Mouse (Mus musculus) lung, adult 18-20 months (tissue): Measurements from ENCODE around the gene Panx3.

Experiments used
- DNase-seq, 2 experiments: peaks; one replicate each; pipeline ENCODE4 v3.0.0; 2022; ENCODE audit warnings: mixed read lengths in 2 of 2

Gene Panx3

DNA sequence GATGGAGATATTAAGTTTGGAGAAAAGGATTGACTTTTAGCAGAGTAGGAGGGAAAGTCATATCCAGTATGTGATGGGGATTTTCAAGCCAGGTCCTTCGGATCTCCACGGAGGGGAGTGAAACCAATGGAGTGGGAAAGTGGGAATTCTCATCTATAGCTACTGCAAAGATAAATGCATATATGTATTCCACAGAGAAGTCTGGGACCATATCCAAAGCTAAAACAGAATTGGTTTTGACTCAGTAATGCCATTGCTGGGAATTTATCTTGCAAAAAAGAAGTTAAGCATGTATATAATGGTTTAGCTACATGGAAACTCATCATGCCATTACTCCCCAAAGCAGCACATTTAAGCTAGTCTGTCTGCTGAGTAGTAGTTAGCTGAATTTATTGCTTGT lies 36.7 kb downstream of the Panx3 start:
- no peak for DNase-seq

DNA sequence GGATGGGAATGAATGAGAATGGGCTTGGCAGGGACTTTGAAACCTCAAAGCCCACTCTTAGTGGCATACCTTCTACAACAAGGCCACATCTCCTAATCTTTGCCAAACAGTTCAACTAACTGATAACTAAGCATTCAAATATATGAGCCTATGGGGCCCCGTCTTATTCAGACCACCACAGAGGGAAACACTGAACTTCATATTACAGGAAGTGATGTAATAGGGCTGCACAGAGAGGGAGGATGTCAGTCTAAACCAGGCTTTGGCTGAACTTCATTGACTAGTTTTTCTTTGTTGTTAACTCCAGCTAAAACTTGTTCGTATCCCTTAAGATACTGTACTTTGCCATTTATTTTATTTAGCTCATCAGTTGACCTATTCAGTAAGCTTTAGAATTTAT lies 39.1 kb downstream of the Panx3 start:
- DNase-seq: no peak

DNA sequence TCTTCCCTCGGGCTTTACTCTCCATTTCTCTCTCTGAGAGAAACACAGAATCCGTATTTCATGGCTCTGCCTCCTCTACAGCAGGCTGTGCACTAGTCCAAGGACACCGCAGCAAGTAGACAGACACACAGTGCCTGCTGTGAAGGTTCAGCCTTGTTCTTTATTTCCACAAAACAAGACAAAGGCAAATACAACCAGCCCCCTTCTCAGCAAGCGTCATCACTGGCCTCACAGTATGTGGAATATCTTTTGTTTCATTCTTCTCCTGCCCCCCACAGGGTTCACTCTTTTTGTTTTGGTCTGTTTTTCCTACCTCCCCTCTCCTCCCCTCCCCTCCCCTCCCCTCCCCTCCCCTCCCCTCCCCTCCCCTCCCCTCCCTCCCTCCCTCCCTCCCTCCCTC lies 40.5 kb downstream of the Panx3 start:
- no peak for DNase-seq

DNA sequence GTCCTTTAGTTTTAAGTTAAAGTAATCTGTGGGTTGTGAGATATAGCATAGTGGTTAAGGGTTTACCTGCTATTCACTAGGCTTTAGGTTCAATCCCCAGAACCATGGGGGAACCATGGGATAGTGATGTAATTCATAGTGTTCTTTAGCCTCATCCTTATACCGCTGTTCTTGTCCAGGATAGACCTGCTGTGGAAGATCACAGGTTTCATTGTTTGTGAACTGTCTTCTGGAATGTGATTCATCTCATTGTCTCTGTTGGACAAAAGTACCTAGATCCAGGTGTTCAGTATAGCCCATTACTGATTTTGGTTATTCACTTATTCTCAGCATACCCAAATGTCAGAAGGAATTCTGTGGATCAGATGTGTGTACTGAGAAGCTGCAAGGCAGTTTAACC lies 41.8 kb downstream of the Panx3 start:
- no peak for DNase-seq

DNA sequence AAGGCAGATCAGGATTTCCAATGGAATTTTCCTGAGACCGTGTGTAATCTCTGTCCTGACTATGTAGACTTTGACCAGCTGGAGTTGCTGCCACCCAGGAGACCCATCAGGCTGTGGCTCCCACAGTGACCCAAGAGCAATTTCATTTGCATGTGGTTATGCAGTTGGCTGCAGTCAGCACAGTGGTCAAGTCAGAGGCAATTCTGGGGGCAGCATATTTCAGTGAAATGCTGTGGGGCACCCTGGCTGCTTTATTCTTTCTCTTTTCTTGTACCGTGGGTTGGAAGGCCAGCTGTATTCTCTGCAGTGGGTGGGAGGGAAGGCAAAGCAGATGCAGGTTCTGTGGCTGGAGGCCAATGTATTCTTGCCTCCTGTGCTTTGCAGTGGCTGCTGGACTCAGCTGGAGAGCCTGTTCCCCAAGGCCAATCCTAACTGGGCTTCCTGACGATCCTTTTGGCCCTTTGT lies 42.9 kb downstream of the Panx3 start:
- DNase-seq: no peak

DNA sequence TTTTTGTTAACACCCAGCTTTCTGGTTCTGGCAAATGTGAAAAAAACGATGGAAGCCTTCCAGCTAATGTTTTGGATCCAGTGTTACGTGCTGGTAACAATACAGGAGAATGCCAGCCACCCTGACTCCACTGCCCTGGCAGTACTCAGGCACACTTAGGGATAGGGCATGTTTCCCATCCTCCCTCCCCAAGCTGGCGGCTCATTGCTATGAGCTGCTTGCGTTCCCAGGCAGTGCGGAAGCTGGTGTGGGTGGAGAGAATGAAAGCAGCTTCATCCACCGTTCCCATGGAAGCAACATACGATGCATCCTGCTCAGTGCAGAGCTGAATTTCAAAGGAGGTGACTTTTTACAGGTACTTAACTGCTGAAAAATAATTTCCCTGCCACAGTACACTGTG lies 43.4 kb downstream of the Panx3 start:
- DNase-seq: no peak

DNA sequence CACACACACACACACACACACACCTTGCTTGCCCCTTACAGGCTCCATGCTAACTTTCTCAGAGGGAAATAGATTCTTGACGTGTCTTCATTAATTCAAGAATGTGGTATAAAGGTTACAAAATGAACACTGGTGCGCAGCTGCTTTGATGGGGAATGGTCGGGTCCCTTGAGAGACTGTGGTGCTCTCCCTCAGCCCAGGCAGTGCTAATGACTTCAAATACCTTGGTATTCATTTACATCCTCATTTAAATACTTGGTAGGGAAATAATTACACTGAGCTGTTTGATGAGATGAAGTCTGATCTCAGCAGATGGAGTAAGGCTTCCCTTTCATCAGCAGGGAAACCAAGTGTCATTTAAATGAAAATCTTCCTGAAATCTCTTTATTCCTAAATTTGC lies 43.9 kb downstream of the Panx3 start:
- DNase-seq: no peak

DNA sequence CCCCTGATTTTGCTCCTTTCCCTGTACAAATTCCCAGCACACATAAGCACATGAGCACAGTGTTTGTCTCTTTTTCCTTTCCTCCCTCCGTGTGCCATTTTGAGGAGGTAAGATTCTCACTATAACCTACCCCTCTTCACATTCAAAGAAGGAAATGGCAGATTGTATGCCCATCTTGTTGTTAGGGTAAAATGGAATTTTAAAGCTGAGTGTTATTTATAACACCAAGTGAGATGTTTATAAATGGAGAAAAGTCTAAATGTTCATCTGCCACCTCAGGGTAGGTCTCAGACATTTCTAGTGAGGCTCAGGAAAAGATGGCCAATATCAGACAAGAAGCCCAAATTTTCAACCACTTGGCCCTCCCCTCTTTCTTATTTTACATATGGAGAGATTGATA lies 44.5 kb downstream of the Panx3 start:
- DNase-seq: no peak

DNA sequence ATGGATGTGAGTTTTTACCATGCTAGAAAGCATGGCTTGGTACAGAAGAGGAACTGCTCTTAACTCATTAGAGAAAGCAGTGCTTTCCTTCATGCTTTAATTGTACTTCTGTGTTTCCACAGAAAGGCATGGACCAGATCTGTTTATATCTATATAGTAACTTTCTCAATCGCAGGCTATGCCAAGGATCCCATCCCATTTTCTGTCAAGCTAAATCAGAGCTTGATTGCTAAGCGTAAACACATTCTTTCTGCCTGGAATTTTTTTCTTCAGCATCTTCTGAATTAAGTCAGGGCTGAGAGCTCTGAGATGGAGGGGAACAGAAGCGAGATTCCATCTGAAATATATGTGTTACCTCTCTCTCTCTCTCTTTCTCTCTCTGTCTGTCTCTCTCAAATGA lies 45.1 kb downstream of the Panx3 start:
- DNase-seq: no peak

DNA sequence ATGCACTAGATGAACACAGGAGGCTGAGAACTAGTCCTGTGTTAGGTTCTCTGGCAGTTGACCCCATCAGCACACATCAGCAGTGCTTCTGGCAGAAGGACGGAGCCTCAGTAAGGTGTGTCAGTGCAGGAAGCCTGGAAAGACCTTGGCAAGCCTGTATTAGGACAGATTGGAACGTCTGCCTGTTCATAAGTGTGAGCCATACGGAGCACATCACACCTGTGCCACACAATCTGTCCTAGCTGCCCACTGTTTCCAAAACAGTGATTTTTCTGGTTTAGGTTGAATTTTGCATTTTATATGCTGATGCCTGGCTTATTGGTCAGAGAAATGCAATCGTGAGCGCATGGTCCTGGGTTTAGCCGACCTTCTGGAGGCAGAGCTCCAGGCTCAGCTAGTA lies 47.7 kb downstream of the Panx3 start:
- no peak for DNase-seq

DNA sequence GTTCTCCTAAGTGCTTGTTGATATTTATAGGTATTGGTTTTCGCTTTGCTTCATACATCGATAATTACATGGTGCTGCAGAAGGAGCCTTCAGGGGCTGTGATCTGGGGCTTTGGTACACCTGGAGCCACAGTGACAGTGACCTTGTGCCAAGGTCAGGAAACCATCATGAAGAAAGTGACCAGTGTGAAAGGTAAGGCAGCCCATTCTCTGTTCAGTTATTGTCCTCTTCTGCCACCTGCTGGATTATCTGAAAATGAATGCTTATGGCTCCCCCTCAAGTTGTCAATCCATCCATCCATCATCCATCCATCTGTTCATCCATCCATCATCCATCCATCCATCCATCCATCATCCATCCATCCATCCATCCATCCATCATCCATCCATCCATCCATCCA lies 52.3 kb downstream of the Panx3 start:
- DNase-seq: peak in 1 of 2 experiments; percentile 8

DNA sequence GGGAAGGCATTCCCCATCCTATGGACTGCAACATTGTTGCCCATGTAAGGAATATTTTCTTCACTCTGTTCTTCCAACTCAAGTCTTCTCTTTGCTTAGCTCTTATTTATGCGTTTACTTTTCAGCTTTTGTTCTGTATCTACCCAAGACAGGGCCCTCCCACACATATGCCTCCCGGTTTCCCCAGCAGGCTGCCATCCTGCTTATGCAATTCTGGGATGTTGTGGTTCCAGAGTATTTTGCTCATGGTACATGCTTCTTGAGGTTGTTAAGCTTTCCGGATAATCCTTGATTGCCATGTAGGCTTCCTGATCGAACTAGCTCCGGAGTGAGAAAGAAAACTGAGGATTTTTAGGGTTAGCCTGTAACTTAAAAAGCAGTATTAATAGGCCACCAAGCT lies 53.8 kb downstream of the Panx3 start:
- no peak for DNase-seq

DNA sequence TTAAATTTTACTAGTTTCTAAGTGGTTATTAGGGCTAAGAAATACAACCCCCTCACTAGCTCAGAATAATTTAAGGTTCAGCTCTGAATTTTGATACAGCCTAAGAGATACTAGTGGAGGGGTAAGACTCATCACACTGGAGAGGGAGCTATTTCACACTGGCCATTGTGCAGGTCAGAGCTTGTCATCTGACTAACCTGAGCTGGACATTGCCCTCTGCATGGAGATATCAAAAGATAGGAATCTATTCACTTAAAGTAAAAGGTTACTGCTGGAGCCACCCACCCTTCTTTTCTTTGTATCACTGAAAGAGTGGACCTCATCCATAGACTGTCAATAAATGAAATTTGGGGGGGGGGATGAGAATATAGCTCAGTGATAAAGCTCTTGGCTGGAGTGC lies 54.7 kb downstream of the Panx3 start:
- DNase-seq: no peak

DNA sequence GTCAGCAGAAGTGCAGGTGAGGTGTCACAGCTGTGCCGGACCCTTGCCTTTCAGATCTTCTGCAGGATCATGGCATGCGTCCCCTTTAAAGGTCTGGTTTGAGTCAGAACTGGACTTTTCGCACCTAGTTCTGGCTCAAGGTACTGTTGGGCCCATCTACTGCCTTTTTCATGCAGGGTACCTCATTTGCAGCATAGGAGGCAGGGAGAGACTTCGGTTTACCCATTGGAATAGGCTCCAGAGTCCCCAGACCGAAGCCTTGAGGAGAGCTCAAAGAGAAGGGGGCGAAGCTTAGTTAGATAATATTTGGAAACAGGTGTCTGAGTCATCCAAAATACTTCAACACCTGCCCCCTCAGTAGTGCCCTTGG lies 55.1 kb downstream of the Panx3 start:
- DNase-seq: no peak

DNA sequence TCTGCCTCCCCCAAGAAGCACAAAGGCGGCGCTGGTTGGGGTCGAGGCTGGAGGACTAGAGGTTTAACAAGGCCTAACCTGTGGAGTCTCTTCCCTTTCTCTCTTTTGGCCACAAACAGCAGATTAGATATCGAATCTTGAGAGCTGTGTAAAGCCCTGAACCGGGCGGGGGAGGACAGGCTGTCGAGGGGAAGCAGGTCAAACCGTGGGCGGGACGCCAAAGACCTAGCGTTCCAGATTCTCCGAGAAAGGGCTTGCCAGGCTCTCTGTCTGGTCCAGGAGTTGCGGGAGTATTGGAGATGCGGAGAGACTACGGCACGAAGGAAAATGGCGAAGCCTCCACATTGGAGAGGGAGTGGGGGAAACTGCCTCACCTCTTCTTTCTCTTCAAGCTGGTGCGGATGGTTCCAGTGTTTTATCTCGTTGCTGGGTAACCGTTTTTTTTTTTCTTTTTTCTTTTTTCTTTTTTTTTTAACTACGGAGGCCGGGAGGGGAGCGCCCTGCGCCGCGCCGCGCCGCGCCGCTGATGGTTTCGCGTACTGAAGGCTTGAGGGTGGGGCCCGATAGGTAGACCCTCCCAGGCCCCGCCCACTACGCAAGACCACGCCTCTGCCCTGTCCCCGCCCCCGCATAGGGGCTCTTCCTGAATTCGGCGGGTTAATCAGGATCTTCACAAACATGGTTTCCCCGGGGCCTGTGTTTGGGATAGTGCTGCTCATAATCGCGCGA lies 55.7 kb downstream of the Panx3 start, which contains the start of gene Spa17:
Gene Spa17 (minus strand): TSS at position 541 of the 729 bp plus-strand sequence.
- peak; percentile 86 to 91 for DNase-seq
